Mouse (Mus musculus) myocyte (in vitro differentiated cells): ENCODE measurements around the gene Mrps5. TPM values are rescaled to one million over a fixed set of nuclear protein-coding genes. Genes with fewer than 3 reads are reported as not detected.

ENCODE experiments used
- H3K27me3 ChIP-seq: one replicate; pipeline ENCODE4 v1.6.1; 2011; ENCODE audit not compliant: control insufficient read depth, insufficient read depth, insufficient read length
- H3K36me3 ChIP-seq: one replicate; pipeline ENCODE4 v1.6.1; 2011; ENCODE audit not compliant: control insufficient read depth, insufficient read depth
- H3K4me2 ChIP-seq: one replicate; pipeline ENCODE4 v1.6.1; 2011; ENCODE audit warnings: low read depth, control low read depth
- H3K4me3 ChIP-seq: one replicate; pipeline ENCODE4 v1.5.1; 2011; ENCODE audit warnings: mild to moderate bottlenecking, control low read depth, moderate library complexity
- H3K79me2 ChIP-seq: one replicate; pipeline ENCODE4 v1.6.1; 2011; ENCODE audit not compliant: control insufficient read depth, insufficient read depth
- H3ac ChIP-seq: one replicate; pipeline ENCODE4 v1.6.1; 2011; ENCODE audit not compliant: control insufficient read depth, insufficient read length
- CEBPB ChIP-seq: IDR thresholded peaks from 2 replicates; pipeline ENCODE4 v1.6.1; 2011; ENCODE audit warnings: mild to moderate bottlenecking, moderate library complexity; ENCODE audit not compliant: poor library complexity, insufficient read depth, severe bottlenecking
- E2F4 ChIP-seq: IDR thresholded peaks from one replicate; pipeline ENCODE4 v1.6.1; 2011; ENCODE audit warnings: mild to moderate bottlenecking, control low read depth, moderate library complexity; ENCODE audit not compliant: insufficient read depth
- MAX ChIP-seq: IDR thresholded peaks from one replicate; pipeline ENCODE4 v1.6.1; 2011; ENCODE audit warnings: low read depth, mild to moderate bottlenecking, control low read depth
- MYOD1 ChIP-seq, 3 experiments: IDR thresholded peaks; one replicate each; pipeline ENCODE4 v1.6.1; 2011; ENCODE audit warnings: control low read depth in 2 of 3, low read depth in 2 of 3, mild to moderate bottlenecking in 2 of 3, moderate library complexity in 1 of 3; ENCODE audit not compliant: insufficient read length in 2 of 3, control insufficient read depth in 1 of 3
- MYOG ChIP-seq, 3 experiments: IDR thresholded peaks; one replicate each; pipeline ENCODE4 v1.6.1; 2011; ENCODE audit warnings: control low read depth in 2 of 3, low read depth in 2 of 3, mild to moderate bottlenecking in 2 of 3; ENCODE audit not compliant: insufficient read length in 2 of 3, control insufficient read depth in 1 of 3, insufficient read depth in 1 of 3
- POLR2A ChIP-seq: IDR thresholded peaks from one replicate; pipeline ENCODE4 v1.6.1; 2011; ENCODE audit warnings: low read depth, mild to moderate bottlenecking, control low read depth, moderate library complexity; ENCODE audit not compliant: insufficient read length
- POLR2AphosphoS2 ChIP-seq: IDR thresholded peaks from one replicate; pipeline ENCODE4 v1.6.1; 2011; ENCODE audit warnings: low read depth, control low read depth; ENCODE audit not compliant: insufficient read length
- REST ChIP-seq: IDR thresholded peaks from one replicate; pipeline ENCODE4 v1.6.1; 2011; ENCODE audit warnings: mild to moderate bottlenecking, control low read depth, moderate library complexity; ENCODE audit not compliant: insufficient read depth, insufficient read length
- SRF ChIP-seq: IDR thresholded peaks from one replicate; pipeline ENCODE4 v1.6.1; 2011; ENCODE audit warnings: low read depth; ENCODE audit not compliant: control insufficient read depth, insufficient read length
- TCF12 ChIP-seq: IDR thresholded peaks from one replicate; pipeline ENCODE4 v1.6.1; 2011; ENCODE audit warnings: mild to moderate bottlenecking, control low read depth; ENCODE audit not compliant: poor library complexity, insufficient read depth, severe bottlenecking
- TCF3 ChIP-seq: IDR thresholded peaks from one replicate; pipeline ENCODE4 v1.6.1; 2011; ENCODE audit warnings: low read depth, control low read depth; ENCODE audit not compliant: insufficient read length
- USF1 ChIP-seq: IDR thresholded peaks from one replicate; pipeline ENCODE4 v1.6.1; 2011; ENCODE audit warnings: low read depth, mild to moderate bottlenecking, control low read depth, moderate library complexity
- polyA plus RNA-seq: library from polyadenylated mRNA; unstranded; fragments of >200 nt; fragmentation: generic; extraction: Trizol; gene quantifications from one replicate; pipeline ENCODE4 v1.2.1, GENCODE M21; 2012; ENCODE audit warnings: missing spikeins

Mrps5 gene
- polyA plus RNA-seq, 1 experiment = 72.0 TPM

GRCm38 (mm10) chr2:127559070-127559966 lies 27.7 kb upstream of the Mrps5 start:
- Histone ChIP-seq H3ac (no peak overlapping the region), H3K4me2 (peak overlapping the region; percentile 7)

GRCm38 (mm10) chr2:127573322-127573721 lies 13.7 kb upstream of the Mrps5 start:
- no peak overlapping the region for H3K4me3 ChIP-seq
- H3K4me2 ChIP-seq = peak overlapping the region; percentile 12
- H3K36me3 ChIP-seq = no peaks in the 10 kb centered on the region
- H3K79me2 ChIP-seq = no peaks in the 10 kb centered on the region
- H3ac ChIP-seq = no peak overlapping the region
- H3K27me3 ChIP-seq = no peaks in the 10 kb centered on the region
- TF ChIP-seq MYOD1 (IDR thresholded peaks at IDR 0.05; ENCODE audit: control insufficient read depth in 1 of 3, insufficient read length in 2 of 3, low read depth in 2 of 3) = peak in 1 of 3 experiments; percentile 3
- TF ChIP-seq E2F4 = no peak
- peak in 1 of 3 experiments; percentile 64 for TF ChIP-seq MYOG (IDR thresholded peaks at IDR 0.05; ENCODE audit: control insufficient read depth in 1 of 3, insufficient read depth in 1 of 3, insufficient read length in 2 of 3, low read depth in 2 of 3)

More at GRCm38 (mm10) chr2:127559070-127559966, 27.7 kb upstream of the Mrps5 start:
- Histone ChIP-seq H3K4me3 (no peak overlapping the region), H3K79me2 (no peaks in the 10 kb centered on the region), H3K36me3 (no peaks in the 10 kb centered on the region), H3K27me3 (peaks cover 24% of the 10 kb centered on the region)
- TF ChIP-seq MYOG (IDR thresholded peaks at IDR 0.05; ENCODE audit: control insufficient read depth in 1 of 3, insufficient read depth in 1 of 3, insufficient read length in 2 of 3, low read depth in 2 of 3) (no peak), MYOD1 (IDR thresholded peaks at IDR 0.05; ENCODE audit: control insufficient read depth in 1 of 3, insufficient read length in 2 of 3, low read depth in 2 of 3) (peak in 2 of 3 experiments; percentile 14 to 46)

- peaks cover 17% of the 10 kb centered on the region for H3K79me2 ChIP-seq
- H3K36me3 ChIP-seq = no peaks in the 10 kb centered on the region
- peak overlapping the region; percentile 77 for H3ac ChIP-seq
- peak overlapping the region; percentile 30 for H3K4me3 ChIP-seq
- no peaks in the 10 kb centered on the region for H3K27me3 ChIP-seq
- H3K4me2 ChIP-seq = peak overlapping the region; percentile 90
- TF ChIP-seq POLR2A = peak; percentile 88
- peak; percentile 13 for TF ChIP-seq MAX
- TF ChIP-seq POLR2AphosphoS2 = peak; percentile 74
- TF ChIP-seq TCF3 = no peak
- TF ChIP-seq MYOD1 (IDR thresholded peaks at IDR 0.05; ENCODE audit: control insufficient read depth in 1 of 3, insufficient read length in 2 of 3, low read depth in 2 of 3) = no peak
- TF ChIP-seq REST = peak; percentile 91
- peak; percentile 77 for TF ChIP-seq SRF
These were observed 2.6 kb upstream of the Mrps5 start for GRCm38 (mm10) chr2:127584436-127584858.

DNA sequence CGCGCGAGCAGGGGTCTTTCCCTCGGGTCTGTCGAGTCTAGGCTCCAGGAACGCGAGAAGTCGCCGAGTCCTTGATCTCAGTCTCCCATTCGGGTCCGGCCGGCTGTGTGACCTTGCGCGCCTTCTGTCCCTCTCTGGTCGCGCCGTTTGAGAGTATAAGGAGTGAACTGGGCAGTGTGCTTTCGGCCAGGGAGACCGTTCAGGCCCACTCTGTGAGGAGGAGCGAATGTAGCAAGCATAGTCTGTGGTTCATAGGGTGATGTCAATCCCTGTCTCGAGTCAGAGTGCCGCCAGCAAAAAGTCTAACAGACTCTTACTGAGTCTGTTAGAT lies 457 bp downstream of the Mrps5 start:
- H3K4me3 ChIP-seq = peak overlapping the region; percentile 98
- peak overlapping the region; percentile 100 for H3ac ChIP-seq
- no peak for TF ChIP-seq E2F4
- no peak for TF ChIP-seq POLR2AphosphoS2
- no peak for TF ChIP-seq CEBPB
- no peak for TF ChIP-seq MYOD1 (IDR thresholded peaks at IDR 0.05; ENCODE audit: control insufficient read depth in 1 of 3, insufficient read length in 2 of 3, low read depth in 2 of 3)
- TF ChIP-seq TCF12 = no peak
- TF ChIP-seq MYOG (IDR thresholded peaks at IDR 0.05; ENCODE audit: control insufficient read depth in 1 of 3, insufficient read depth in 1 of 3, insufficient read length in 2 of 3, low read depth in 2 of 3) = no peak
- H3K36me3 ChIP-seq = no peaks in the 10 kb centered on the region
- H3K4me2 ChIP-seq = peak overlapping the region; percentile 85
- peaks cover 17% of the 10 kb centered on the region for H3K79me2 ChIP-seq
- no peaks in the 10 kb centered on the region for H3K27me3 ChIP-seq

GRCm38 (mm10) chr2:127588897-127589296 lies 1.9 kb downstream of the Mrps5 start:
- H3K27me3 ChIP-seq = no peaks in the 10 kb centered on the region
- TF ChIP-seq SRF (no peak), MYOG (IDR thresholded peaks at IDR 0.05; ENCODE audit: control insufficient read depth in 1 of 3, insufficient read depth in 1 of 3, insufficient read length in 2 of 3, low read depth in 2 of 3) (no peak), POLR2AphosphoS2 (no peak), MAX (no peak), MYOD1 (IDR thresholded peaks at IDR 0.05; ENCODE audit: control insufficient read depth in 1 of 3, insufficient read length in 2 of 3, low read depth in 2 of 3) (no peak), POLR2A (no peak), TCF12 (no peak), CEBPB (no peak), E2F4 (no peak), TCF3 (no peak), USF1 (no peak), REST (no peak)
- H3K36me3 ChIP-seq = no peaks in the 10 kb centered on the region
- H3K79me2 ChIP-seq = peaks cover 17% of the 10 kb centered on the region
- peak overlapping the region; percentile 98 for H3K4me3 ChIP-seq
- no peak overlapping the region for H3K4me2 ChIP-seq
- H3ac ChIP-seq = no peak overlapping the region
